Mouse (Mus musculus) thymus, adult 18-20 months (tissue): ENCODE results near the gene Lrrfip2.

Experiments
- DNase-seq, 2 experiments: peaks; one replicate each; pipeline ENCODE4 v3.0.0; 2022; ENCODE audit warnings: mixed read lengths in 2 of 2

The Lrrfip2 gene

DNA sequence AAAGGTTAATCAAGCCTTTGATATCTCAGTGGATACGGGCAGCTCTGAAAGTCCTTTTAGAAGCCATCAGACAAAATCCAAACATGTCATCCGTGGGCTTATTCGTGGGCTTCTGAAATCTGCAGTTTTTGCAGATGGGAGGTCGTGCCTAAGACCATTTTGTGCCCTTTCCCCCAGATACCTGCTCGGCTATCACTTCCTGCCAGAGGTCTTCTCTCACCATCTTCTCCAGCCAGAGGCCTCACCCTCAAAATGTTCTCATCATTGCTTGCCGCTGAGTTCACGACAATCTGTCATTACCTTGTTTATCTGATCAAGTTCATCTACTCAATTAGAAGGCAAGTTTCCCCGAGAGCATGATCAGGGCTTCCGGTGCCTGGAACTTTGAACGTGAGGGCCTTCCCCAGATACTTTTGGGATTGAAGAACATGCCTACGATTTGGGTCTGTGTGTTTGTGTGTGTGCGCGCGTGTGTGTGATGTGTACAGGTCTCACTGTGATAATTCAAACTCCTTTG lies at the start of gene Lrrfip2:
TSS of gene Lrrfip2 (plus strand) at position 467 of the 517 bp plus-strand sequence.
- DNase-seq, result no peak

DNA sequence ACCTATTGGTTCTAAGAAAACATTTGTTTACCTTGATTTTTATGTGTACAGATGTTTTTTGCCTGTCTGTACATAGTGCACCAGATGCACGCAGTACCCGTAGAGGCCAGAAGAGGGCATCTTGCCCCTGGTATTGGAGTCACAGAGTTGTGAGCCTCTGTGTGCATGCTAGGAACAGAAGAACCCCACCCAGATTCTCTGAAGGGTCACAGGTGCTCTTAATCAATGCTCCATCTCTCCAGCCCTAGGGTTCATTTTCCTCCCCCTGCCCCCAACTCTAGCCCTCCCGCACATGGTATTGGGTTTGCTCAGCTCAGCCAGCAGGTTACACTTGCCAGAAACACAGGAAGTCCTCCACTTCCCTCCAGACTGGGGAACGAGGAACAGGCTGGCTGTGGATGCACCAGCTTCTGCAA lies 46.8 kb upstream of the Lrrfip2 start:
- peak in 1 of 2 experiments; percentile 13 for DNase-seq

DNA sequence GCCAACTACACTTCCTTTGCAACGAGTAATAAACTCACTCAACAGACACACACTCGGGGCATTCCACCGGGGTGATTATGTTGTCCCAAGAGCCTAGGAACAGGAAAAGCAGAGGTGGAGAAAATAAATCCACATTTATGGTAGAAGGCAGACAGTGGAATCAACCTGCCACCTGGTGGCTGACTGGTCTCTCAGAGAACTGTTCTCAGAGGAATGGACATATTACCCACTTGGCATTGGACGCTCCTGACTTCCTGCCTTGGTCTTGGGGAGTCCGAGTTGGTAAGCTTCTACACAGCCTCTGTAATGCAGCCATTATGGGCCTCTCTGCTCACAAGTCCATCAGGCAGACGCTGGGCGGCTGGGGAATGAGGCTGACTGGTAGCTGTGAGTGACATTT lies 45.2 kb upstream of the Lrrfip2 start:
- DNase-seq, result no peak

DNA sequence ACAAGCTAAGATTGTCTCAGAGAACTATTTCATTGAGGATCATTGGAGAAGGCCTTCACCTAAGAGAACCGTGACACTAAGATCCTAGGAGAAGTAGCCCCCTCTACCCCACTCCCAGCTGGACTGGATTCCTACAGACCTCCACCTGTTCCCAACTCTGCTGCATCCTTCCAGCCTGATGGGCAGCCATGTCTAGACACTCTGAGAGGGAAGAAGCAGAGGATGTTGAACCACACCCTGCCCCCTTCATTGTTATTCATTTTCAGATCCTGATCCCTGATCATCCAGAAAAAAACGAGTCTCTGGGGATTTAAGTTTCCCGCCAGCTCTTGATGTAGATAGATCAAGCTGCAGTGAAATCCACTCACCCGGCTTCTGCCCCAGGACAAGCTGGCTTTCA lies 44.4 kb upstream of the Lrrfip2 start:
- no peak for DNase-seq

DNA sequence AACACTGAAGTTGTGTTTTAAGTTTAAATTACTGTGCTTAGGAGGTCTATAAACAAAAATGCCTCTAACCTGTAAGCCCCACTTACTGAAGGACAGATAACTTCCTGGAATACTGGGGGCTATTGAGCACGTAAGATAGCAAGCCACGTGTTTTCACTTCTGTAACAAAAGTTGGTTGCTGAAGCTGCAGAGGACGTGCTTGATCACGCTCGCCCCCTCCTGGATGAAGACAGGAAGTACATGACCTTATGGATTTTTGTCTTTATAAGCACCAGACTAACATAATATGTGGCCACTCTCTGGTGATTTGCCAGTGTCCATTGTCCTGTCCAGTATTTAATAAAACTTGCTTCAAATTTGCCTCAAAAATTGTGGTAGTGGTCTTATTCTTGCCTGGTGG lies 39.6 kb upstream of the Lrrfip2 start:
- DNase-seq, result no peak

DNA sequence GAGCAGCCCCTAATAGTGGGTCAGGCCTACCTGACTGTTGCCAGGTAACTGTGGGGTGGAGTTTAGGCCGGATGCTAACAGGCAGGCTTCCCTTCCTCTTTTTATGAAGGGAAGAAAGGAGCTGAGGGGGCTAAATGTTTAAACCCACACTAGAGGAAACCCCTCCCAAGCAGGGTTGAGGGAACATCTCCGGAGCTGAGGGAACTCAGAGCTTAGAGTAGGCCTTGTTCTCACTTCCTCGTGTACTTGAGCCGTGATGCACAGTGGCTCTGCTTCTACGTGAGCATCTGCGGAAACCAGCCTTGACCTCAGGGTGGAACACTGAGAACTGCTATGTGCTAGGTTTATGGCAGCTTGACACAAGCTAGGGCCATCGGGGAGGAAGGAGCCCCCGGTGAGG lies 36.6 kb upstream of the Lrrfip2 start:
- DNase-seq, result no peak

DNA sequence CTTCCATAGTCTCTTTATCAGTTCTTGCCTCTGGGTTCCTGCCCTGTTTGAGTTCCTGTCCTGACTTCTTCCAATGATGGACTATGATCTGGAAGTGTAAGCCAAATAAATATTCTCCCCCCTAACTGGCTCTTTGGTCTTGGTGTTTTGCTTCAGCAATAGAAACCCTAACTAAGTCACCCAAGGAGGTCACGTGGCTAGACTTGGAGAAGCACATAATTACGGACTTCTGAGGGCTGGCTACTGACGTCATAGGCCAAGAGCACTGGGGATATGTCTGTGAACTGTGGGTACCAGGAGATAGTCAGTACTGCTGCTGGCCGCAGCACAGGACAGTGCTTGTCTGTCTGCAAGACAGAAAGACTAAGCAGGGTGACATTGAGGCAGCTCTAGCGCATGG lies 35.6 kb upstream of the Lrrfip2 start:
- no peak for DNase-seq

DNA sequence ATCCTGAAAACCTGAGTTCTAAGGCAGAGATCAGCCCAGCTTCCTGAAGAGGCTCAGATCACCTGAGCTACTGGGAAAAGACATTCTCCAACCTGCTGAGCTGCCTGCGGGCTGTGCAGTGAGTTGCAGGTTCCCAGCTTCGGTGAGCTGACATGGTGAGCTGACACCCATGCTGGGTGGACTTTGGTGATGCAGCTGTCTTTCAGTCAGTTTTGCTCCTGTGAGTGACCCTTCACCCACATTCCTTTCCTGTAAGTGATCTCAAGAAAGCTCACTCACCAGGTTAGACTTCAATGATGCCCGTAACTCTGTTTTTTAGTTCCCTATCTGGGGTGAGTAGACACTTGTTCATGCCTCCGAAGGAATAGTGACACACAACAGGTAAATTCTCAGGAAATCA lies 32.1 kb upstream of the Lrrfip2 start:
- no peak for DNase-seq

DNA sequence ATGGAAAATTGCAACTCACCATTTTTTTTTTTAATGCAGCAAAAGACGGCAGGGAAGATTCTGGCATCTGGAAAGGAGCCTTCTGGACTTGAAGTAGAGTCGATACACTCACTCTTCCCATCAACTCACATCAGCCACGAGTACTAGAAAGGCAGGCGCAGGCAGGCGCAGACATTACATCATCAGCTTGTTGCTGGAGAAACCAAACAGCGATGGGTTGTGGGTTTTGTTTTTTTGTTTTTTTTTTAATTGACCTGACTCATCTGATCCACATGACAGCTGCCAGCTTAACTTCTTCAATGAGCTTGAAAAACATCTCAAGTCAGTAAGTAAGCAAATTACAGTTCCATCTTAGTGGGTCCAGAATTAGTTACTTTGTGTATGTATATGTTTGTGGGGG lies 31.3 kb upstream of the Lrrfip2 start:
- DNase-seq, result no peak

DNA sequence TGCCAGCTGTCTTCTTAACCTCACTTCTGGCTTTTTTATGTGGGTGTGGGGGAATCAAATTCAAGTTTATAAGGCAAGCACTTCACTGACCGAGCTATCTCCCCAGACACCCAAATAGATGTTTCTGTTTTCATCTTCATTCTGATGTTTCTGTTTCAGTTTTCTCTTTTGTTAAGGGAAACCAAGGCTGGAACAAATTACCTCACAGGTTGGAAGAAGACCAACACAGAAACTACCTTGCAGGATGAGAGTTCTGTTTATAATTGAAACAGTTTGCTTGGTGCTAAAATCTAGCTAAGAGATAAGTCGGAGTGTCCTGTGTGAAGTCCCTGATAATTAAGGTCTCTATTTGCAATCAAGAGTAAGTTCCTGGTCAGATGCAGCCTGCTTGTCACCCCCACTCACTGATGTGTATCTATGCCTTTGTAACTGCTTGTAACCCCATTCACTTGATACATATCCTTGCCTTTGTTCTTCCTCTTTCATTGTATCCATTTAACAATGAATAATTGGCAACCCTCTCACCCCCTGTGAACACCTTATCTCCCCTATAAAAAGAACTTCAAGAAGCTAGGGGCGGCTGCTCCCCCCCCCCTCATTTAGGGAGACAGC lies 30.3 kb upstream of the Lrrfip2 start:
- no peak for DNase-seq

DNA sequence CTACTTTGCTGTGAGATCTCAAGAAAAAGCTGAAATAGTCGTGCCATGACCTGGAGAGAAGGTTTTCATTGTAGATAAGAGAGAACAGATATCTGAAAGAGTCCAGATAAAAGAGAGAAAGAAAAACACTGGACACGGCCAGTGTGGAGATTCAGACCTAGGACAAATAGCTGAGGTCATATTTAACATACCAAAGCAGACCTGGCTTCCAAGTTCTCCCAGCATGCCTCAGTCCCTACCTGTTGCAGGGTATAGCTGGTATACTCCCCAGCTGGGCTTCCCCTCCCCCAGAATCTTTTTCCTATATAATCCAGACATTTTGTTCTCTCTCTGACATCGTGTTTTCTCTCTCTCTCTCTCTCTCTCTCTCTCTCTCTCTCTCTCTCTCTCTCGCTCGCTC lies 29.4 kb upstream of the Lrrfip2 start:
- no peak for DNase-seq

DNA sequence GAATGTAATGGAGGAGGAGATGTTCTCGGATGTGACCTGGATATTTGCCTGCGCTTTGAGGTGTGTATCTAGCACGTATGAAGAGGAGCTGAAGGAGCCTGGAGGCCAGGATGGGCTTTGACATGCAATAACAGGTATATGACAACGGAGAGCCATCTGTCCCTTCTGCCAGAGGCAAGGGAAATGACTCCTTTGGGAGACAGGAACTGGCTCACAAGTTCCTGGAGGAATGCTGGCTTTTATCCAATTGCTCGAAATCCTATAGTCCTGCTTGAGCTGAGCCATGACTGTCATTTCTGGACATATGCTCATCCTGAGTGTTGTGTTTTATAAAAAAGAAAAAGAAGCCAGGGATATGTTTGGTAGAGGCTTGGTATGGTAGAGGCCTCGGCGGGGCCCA lies 28.5 kb upstream of the Lrrfip2 start:
- no peak for DNase-seq

DNA sequence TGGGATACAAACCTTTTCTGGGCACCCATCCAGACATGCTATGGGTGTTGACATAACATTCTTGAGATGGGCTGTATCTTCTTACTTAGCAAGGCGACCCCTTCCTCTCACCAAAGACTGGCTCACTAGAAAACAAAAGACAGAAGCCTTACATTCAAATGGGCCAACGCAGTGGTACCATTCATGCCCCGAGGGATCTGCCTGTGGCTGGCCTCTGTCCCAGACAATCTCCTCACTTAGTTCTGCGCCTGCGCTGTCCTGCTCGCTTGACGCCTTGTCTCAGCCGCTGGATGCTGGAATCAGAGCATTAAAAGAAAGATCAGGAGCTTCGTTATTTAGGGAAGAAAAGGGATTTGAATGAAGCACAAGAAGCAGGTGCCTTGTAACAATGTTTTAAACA lies 24.7 kb upstream of the Lrrfip2 start:
- DNase-seq, result no peak

DNA sequence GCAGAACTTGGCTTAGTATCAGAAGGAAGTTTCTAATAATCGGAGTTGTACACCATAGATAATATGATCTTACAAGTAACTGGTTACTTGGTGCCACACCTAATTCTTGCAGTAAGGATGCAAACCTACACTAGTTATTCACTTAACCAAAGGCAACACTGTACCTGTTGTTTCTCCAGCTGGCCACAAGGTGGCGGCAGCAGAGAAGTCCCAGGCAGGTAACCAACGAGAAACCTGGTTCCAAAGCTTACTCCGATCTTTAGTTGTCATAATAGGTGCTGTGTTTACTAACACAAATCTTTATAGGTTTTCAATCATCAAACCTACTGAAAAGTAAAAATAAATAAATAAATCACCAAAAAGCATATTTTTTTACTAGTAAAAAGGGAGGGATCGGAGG lies 24.3 kb upstream of the Lrrfip2 start:
- no peak for DNase-seq

DNA sequence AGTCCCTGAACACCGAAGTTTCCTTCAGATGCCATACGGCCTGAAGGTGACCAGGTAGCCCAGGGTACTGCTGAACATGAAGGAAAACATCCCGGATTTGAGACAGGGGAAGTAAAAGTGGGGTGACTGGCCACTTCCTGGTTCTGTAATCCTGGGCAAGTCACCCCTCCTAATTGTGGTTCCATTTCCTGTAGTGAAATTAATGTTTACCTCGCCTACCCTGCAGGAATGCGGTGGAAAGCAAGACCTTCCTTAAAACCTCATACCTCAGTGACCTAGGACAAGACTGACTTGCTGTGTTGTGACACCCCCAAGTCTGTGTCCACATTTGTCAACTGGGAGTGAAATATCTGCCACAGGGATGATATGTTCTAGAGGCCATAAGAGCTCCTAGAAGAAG lies 22.8 kb upstream of the Lrrfip2 start:
- no peak for DNase-seq

DNA sequence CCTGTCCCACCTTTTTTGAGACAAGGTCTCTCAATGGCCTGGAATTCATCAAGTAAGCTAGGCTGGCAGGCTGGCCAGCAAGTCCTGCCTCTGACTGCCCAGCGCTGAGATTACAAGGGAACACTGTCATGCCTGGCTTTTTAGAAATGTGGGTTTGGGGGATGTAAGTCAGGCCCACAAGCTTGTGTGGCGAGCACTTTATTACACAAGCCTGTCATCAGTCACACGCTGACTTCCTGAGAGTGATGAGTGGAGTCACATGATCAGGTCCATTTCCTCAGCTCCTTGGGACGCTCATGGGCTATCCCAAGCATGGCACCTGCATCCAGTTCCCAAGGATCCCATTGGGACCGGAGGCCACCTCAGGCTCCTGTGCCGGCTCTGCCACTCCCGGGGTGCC lies 21.7 kb upstream of the Lrrfip2 start:
- DNase-seq, result no peak

DNA sequence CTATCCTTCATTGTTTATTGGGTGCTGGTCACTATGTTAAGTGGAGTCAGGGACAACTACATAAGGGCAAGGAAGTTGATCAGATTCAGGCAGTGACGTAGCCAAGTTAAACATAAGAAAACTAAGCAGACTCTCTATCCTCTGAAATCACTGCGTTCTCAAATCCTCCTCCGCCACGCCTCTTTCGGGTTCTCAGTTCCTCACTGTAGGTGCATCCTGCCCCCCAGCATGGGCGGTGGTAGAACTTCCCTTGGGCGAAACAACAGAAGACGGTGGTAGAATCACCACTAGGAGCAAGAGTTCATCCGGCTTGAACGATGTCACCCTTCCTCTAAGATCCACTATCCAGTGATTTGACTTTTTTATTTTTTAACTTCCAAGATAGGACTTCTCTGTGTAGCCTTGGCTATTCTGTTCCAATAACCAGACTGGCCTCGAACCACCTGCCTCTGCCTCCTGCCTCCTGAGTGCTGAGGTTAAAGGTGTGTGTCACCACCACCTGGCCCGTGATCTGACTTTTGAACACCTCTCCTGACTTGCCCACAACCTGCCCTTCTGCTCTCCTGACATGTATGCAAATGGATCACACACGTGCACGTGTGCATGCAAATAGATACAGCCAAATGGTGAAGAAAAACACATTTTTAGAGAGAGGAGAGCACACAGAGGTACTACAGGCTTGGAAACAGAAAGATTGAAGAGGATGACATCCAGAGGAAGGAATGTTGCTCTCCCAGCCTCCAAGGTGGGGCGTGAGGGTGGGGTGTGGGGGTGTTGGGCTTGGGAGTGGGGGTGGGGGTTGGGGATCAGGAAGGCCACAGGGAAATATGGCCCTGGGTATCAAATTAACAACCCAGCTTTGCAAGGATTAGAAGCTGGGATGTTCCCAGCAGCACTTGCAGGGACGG lies 20.7 kb upstream of the Lrrfip2 start:
- no peak for DNase-seq

DNA sequence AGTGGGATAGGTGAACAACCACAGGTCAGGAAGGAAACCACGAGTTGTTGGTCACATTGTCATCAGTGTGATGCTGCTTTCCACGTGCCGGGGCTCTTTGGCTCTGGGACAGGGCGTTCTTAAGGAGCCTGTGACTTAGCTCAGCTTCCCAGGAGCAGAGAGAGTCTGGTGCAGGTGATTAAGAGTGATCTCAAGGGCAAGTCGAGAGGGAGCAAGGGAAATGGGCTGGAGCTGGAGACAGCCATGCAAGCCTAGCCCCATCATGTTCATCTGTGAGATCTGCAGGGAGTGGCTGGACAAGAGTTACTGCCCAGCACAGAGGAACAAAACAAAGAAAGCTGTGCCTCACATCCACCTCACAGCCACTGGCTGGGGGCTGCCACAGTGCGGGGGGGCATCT lies 19.8 kb upstream of the Lrrfip2 start:
- DNase-seq, result no peak

DNA sequence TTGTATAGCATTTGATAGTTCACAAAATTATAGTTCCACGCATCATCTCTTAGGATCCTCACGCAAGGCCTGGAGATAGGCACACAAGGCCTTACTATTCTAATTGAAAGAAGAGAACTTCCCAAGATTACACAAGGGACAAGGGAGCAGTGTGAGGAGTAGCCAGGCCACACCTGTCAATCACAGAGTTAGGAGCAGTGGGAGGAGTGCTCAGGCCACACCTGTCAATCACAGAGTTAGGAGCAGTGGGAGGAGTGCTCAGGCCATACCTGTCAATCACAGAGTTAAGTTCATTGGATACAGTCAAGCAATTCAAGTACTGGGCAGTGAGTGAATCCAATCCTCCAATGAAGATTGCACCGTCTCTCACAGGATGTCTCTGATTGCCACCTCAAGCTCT lies 17.0 kb upstream of the Lrrfip2 start:
- no peak for DNase-seq

DNA sequence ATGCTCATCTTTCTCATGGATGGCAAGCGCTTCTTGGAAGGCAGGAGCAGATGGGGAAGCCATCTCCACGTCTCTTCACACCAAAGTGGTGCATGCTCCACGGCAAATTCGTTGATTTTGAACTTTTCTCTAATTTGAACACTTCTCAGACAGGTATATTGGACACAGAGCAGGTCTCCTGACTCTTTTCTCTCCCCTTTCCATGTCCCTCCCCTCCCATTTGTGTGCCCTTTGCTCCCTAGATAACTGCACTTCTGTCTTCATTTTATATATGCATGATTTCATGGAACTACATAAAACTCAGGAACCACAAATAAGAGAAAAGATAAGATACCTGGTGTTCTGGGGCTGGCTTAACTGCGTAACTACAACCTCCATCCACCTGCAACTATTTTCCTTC lies 14.1 kb upstream of the Lrrfip2 start:
- no peak for DNase-seq

DNA sequence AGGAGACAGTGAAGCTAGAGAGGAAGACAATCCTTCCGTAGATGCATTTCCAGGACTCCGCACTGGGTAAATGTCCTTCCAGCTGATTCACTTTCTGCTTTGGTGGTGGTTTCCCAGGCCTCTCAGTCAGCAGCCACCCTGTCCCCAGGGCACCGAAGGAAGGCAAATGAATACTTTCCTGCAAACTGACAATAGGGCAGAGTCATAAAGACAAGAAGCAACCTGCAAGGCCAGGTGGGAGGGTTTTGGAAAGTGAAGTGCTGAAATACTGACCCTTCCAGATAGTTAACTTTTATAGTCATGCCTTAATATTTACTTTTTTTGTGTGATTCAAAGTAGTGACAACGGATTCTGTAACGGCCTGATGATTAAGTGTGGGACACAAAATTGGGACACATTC lies 13.5 kb upstream of the Lrrfip2 start:
- no peak for DNase-seq

DNA sequence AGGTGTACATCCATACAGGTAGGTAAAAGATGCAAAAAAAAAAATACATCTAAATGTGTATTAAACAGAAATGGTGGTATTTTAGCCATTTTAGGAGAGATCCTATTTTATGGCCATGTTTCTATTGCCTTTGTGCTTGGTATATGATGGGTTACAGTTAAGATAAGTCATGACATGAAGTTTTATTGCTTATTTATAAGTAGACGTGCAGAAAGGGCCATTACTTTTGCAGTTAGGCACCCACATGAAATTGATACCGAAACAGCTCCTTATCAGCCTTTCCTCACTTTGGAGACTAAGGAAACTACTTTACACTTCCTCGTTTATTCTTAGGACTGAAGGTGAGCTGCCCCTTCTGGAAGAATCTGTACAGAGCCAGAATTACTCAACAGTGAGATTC lies 9.5 kb upstream of the Lrrfip2 start:
- DNase-seq, result no peak

DNA sequence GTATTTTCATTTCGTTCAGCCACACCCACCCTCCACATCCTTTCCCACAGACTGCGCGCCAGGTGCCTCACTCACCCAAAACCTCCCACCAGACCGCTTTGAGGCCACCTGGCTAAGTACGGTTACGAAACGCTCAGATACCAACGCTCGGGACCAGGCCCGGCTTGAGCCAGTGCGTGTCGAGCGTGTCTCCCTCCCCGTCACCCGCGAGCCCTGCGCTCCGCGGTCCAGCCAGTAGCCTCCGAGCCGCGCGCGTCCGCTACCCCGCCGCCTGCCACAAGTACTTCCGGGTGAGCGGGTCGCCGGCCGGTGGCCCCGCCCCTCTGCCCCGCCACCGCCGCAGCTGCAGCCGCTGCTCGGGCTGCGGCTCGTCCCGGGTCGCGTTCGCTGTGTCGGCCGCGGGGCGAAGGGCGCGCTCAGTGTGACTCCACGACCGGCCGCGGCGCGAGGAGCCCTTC lies 431 bp downstream of the Lrrfip2 start:
- DNase-seq, result peak; percentile 65 to 68

DNA sequence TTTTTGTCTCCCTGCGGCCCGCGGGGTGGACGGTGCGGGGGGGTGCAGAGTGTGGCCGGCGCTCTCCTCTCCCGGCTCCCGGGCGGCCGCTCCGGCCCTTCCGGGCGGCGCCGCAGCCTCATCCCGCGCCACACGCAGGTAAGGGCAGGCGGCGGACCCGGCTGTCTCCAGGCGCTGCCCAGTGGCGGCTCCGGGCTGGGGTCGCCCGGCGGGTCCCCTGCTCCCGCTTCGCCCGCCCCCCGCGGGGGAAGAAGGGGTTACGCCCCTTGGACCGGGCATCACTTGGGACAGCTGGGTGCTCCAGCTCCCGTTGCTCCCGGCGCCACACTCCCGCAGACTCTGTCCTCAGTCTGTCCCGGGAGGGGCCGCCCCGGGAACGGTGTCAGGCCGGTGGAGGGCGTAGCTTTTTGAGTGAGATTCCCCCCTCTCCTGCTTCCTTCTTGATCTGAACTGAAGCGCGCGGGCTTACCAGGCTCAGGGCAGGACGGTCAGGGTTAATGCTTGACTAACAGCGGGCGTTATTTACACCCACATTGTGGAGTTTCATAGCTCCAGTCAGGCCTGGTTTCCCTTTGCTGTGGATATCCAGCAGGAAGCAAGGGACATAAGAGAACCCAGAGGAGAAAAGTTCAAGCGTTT lies 979 bp downstream of the Lrrfip2 start:
- peak; percentile 25 to 29 for DNase-seq
